Mouse (Mus musculus): ENCODE data around the gene Nsun2. TPM values are rescaled to one million over a fixed set of nuclear protein-coding genes. Genes with fewer than 3 reads are reported as not detected.

Nsun2 gene
- polyA plus RNA-seq, 1 experiment, result 159 TPM

GRCm38 (mm10) chr13:69630576-69630975, 97.0 kb downstream of the Nsun2 start:
- TF ChIP-seq GATA1 (IDR thresholded peaks at IDR 0.05; ENCODE audit: low read length), result no peak

DNA sequence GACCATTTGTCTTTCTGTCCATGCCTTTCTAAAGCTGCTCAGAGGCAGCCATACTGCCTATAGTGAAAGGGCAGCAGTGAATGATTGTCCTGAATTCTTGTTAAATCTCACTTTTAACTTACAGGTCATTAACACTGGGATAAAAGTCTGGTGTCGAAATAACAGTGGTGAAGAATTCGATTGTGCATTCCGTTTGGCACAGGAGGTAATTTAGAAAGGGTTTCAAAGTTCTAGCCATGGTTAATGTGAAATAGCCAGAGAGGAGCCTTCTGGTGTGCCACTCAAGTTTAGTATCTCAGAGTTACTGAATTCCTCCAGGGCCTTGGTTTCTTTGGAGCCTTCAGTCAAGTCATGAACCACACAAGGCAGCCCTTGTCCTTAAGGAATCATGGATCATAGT, 97.6 kb downstream of the Nsun2 start:
- no peak for TF ChIP-seq GATA1 (IDR thresholded peaks at IDR 0.05; ENCODE audit: low read length)

- TF ChIP-seq GATA1 (IDR thresholded peaks at IDR 0.05; ENCODE audit: low read length), result no peak
These were observed 98.1 kb downstream of the Nsun2 start for GRCm38 (mm10) chr13:69631659-69632058.

DNA sequence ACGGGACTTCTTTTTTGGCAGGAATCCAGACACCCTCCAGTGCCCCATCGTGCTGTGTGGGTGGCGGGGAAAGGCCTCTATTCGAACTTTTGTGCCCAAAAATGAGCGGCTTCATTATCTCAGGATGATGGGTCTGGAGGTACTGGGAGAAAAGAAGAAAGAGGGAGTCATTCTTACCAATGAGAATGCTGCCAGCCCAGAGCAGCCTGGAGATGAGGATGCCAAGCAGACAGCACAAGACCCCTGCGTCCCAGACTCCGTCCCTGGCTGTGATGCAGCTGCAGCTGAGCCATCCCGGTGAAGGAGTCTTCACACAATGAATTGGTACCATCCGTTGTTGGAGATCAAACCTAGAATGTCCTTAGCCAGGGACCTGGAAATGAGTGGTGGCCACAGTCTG, 100.0 kb downstream of the Nsun2 start:
- no peak for TF ChIP-seq GATA1 (IDR thresholded peaks at IDR 0.05; ENCODE audit: low read length)

DNA sequence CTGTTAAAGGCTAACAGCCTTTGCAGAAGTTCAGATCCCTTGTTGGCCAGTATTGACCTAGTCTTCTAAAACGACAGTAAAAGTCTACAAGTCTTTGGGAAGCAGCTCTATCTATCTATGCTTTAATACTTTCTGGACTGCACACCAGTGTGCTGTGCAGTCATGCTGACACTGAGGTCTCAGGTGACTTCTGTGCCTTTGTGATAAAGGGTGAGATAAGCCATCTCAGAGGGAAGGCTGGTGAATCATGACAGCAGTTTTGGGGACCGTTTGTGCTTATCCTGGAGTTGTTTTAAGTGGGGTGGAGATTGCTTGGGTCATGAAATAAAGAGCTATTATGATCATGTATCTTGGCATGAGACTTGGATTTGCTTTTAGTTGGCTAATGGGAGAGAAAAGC, 100.4 kb downstream of the Nsun2 start:
- no peak for TF ChIP-seq GATA1 (IDR thresholded peaks at IDR 0.05; ENCODE audit: low read length)

DNA sequence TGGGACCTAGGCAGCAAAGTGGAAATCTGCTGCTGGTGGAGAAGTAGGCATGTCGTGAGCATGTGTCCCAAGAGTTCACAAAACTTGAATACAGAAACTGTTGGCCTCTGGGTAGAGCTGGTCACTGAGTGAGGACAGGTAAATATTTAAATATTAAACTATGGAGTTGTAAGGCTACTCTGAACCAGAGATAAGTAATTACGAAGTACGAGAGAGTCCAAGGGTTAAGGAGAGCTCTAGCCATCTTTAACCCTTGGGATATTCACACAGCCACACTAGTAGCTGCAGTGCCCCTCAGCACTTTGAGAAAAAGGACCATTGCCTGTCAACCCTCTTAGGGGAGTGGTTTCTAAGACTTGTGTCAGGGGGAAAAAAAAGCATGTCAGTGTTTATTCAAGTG, 102.8 kb downstream of the Nsun2 start:
- TF ChIP-seq GATA1 (IDR thresholded peaks at IDR 0.05; ENCODE audit: low read length), result no peak

DNA sequence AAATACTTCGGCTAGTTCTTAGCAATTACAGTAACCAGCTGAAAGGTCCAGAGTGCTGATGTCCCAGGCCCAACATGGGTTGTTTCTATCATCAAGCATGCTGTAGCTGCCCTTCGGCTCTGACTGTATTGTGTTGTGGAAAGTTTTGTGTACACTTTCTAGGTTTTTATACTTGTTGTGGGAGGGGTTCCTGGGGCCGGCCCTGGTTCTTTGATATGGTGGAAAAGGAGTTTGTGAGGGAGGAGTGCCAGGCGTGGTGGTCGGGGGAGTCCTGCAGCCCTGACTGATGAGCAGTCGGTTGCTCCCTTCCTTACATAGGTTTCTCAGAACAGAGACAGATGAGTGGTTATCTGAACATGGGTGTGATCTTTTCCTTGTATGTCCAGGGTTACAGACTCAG, 103.3 kb downstream of the Nsun2 start:
- no peak for TF ChIP-seq GATA1 (IDR thresholded peaks at IDR 0.05; ENCODE audit: low read length)

DNA sequence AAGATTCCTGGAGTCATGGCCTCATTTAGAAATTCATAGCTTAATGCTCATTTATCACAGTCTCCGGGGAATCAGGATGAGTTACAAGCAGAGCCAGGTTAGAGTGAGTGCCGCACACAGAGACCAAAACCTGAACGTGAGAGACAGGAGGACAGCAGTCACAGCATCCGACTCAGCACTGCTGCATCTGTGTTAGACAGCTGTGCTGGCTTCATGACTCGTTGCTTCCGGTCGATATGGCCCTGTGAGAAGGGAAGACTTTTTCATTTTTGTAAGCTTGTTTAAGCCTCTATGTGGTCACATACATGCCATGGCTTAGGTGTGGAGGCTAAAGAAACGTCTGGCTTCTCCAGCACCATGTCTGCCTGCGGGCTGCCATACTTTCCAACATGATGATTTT, 104.1 kb downstream of the Nsun2 start:
- no peak for TF ChIP-seq GATA1 (IDR thresholded peaks at IDR 0.05; ENCODE audit: low read length)

DNA sequence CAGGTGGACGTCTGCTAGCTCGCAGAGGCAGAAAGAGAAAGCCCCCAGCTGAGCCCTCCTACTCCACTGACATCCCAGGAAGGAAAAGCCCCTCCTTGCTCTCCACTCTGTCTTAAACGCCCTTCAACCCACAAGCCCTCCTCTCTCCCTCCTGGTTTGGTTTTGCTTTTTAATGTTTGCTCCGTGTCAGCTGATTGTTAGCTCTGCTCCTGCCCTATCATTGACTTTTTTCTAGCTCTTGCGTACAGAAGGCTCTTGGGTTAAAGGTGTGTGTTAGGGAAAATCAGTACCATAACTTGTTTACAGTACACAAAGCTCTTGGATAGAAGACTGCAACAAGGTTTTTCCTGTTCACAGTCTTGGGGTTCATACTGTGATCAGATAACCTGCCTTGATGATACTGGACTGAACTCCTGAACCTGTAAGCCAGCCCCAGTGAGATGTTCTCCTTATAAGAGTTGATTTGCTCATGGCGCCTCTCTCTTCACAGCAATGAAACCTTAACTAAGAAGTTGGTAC, 104.6 kb downstream of the Nsun2 start:
- TF ChIP-seq GATA1 (IDR thresholded peaks at IDR 0.05; ENCODE audit: low read length), result no peak

DNA sequence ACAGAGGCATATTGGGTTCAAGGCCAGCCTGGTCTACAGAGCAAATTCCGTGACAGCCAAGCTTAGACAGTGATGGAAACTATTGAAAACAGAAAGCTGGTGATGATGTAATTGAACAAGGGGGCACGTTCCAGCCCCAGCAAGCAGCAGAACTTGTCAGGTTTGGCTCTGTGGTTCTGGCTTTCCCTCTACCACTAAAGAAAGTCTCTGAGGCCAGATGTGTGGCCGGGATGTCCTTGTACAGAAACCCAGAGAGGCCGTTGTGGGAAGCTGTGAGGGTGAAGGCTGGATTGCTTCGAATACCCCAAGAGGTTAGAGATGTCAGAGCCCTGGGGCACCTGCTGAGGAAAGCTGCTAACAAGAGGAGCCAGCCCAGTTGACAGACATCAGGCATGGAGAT, 105.7 kb downstream of the Nsun2 start:
- TF ChIP-seq GATA1 (IDR thresholded peaks at IDR 0.05; ENCODE audit: low read length), result no peak

GRCm38 (mm10) chr13:69640126-69640525, 106.6 kb downstream of the Nsun2 start:
- TF ChIP-seq GATA1 (IDR thresholded peaks at IDR 0.05; ENCODE audit: low read length), result no peak

DNA sequence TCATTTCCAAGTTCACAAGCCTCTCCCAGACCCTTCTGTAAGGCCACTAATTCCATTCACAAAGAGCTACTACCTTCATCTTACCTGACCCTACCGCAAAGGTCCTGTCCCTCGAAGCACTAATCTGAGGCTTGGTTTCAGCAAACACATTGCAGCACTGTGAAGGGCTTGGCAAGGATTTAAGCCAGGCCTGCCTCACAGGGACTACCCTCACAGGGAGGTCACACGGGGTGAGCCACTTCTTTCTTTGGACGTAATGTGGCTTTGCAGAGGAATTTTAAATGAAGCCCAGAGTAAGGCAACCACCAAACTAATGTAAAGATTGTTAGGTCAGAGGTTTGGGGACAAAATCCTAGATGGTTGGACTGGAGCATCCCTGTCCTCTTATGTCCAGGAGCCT, 107.0 kb downstream of the Nsun2 start:
- TF ChIP-seq GATA1 (IDR thresholded peaks at IDR 0.05; ENCODE audit: low read length), result no peak

- no peak for TF ChIP-seq GATA1 (IDR thresholded peaks at IDR 0.05; ENCODE audit: low read length)
These were observed 107.5 kb downstream of the Nsun2 start for GRCm38 (mm10) chr13:69641017-69641416.

DNA sequence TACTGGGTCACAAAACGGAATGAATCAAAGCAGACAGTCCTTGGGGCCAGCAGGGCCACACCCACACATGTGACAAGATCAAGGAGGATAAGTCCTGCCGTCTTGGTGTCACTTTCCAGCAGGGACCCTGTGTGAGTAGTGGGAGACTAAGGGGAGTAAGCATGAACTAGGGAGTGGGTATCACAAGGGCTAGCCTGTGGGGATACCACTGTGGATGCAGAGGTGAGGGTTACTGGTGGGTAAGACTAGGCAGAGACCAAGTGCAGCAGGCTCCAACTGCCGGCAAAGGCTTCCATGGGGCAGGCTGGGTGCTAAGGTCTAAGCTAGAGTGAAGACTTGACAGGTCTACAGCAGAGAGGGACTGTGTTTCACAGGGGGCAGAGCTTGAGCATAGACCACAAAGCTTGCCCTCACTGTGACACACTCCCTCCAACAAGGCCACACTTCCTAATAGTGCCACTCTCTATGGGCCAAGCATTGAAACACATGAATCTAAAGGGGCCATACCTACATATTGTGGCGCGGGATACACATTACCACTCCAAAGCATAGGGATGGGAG, 109.2 kb downstream of the Nsun2 start:
- no peak for TF ChIP-seq GATA1 (IDR thresholded peaks at IDR 0.05; ENCODE audit: low read length)

- TF ChIP-seq GATA1 (IDR thresholded peaks at IDR 0.05; ENCODE audit: low read length), result no peak
These were observed 110.4 kb downstream of the Nsun2 start for GRCm38 (mm10) chr13:69643937-69644336.

DNA sequence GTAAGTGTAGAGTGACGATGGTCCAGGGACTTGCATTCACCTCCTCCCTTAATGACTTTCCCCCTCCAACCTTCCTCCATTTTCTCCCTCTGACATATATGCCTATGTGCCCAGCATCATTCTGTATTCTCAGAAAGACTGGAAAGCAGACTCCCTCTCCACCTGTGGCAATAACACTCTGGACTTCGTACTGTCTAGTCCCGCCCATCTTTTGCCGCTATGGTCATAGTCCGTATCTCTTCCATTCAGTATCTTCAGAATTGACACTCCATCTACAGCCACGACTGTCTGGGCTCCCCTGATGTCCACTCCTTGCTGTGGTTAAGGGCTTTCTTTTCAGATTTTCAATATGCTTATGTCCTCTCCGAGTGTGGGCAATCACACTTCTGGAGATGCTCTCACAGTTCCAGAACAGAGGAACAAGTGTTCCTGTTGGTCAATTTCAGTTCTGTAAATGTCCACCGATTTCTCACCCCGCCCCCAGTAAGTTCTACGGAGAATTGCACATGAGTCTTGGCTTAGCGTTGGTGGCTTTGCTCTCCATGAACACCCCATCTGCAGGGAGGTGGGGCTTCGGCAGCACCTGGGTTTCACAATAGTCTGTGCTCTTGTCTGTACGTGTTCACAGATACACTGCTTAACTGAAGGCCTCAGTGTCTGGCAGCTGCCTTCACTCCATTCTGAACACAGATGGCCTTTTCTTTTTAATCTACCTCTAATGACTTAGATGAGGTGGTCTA, 111.1 kb downstream of the Nsun2 start:
- TF ChIP-seq GATA1 (IDR thresholded peaks at IDR 0.05; ENCODE audit: low read length), result no peak

Data from G1E-ER4 (cell line).